Mouse (Mus musculus) heart, postnatal 0 days (tissue): ENCODE measurements at regions not wholly inside any gene's neighbourhood (a gene's known extent, or its start where the extent isn't known, plus 50 kb on each side); places are given as distances from the start of the nearest gene placed in this dataset.

Experiments used
- ATAC-seq: fragments of 200-750 bp; cut with Nextera tagmentation; 2 replicates; pipeline ENCODE4 v1.8.0; 2017; ENCODE audit warnings: low read depth, moderate number of reproducible peaks, moderate library complexity; ENCODE audit not compliant: insufficient read depth
- DNase-seq: peaks from one replicate; pipeline ENCODE4 v3.0.0-alpha.2; 2016; ENCODE audit warnings: low spot score
- H3K27ac ChIP-seq: fragments of 300-500 bp; sonication (generic); 2 replicates; pipeline ENCODE4 v1.5.1; 2014; ENCODE audit warnings: low read depth, mild to moderate bottlenecking
- H3K27me3 ChIP-seq: fragments of 300-500 bp; sonication (generic); 2 replicates; pipeline ENCODE4 v1.6.1; 2014; ENCODE audit warnings: low read length, mixed read lengths; ENCODE audit not compliant: control insufficient read depth, insufficient read depth
- H3K36me3 ChIP-seq: fragments of 300-500 bp; sonication (generic); replicated peaks from 2 replicates; pipeline ENCODE4 v1.6.1; 2014; ENCODE audit warnings: low read length, mixed read lengths; ENCODE audit not compliant: control insufficient read depth, insufficient read depth
- H3K4me1 ChIP-seq: fragments of 300-500 bp; sonication (generic); 2 replicates; pipeline ENCODE4 v1.6.1; 2014; ENCODE audit warnings: antibody characterized with exemption; ENCODE audit not compliant: control insufficient read depth, insufficient read depth
- H3K4me2 ChIP-seq: fragments of 300-500 bp; sonication (generic); 2 replicates; pipeline ENCODE4 v1.6.1; 2014; ENCODE audit warnings: low read depth, mild to moderate bottlenecking, low read length, moderate library complexity
- H3K4me3 ChIP-seq: fragments of 300-500 bp; sonication (generic); 2 replicates; pipeline ENCODE4 v1.5.1; 2014; ENCODE audit warnings: low read depth, low read length
- H3K9ac ChIP-seq: fragments of 300-500 bp; sonication (generic); replicated peaks from 2 replicates; pipeline ENCODE4 v1.6.1; 2014; ENCODE audit warnings: low read depth, low read length, mixed read lengths
- H3K9me3 ChIP-seq: fragments of 300-500 bp; sonication (generic); replicated peaks from 2 replicates; pipeline ENCODE4 v1.6.1; 2016; ENCODE audit warnings: low read length; ENCODE audit not compliant: control insufficient read depth
- CTCF ChIP-seq: IDR thresholded peaks from 2 replicates; pipeline ENCODE4 v1.5.1; 2016; ENCODE audit warnings: antibody characterized with exemption, control low read depth, low read depth
- EP300 ChIP-seq: IDR thresholded peaks from 2 replicates; pipeline ENCODE4 v1.6.1; 2016; ENCODE audit warnings: antibody characterized with exemption, low read depth
- WGBS: fragments of 180-500 bp; shearing (Covaris S2); extraction: QIAGEN DNeasy Blood & Tissue Kit; methylation state at CpG from one replicate; pipeline ENCODE4 v1.1.7; 2014; 5-methylcytosine and 5-hydroxymethylcytosine counted together

- Histone ChIP-seq H3K9me3 (no peaks in the 10 kb centered on the region), H3K27ac (no peak overlapping the region), H3K27me3 (no peaks in the 10 kb centered on the region), H3K36me3 (no peaks in the 10 kb centered on the region), H3K4me3 (no peak overlapping the region), H3K4me2 (peak overlapping the region; percentile 30; the same call in 1 of the 2 replicates), H3K4me1 (no peaks in the 10 kb centered on the region), H3K9ac (no peak overlapping the region)
- DNase-seq (no peak), ATAC-seq (0 out of 2 replicates have a peak, but pooled peaks have one; percentile 27)
- no peak for TF ChIP-seq EP300
- TF ChIP-seq CTCF = peak; percentile 39
- WGBS = 59% methylated on average over 4 of the region's 4 CpGs
Measured at GRCm38 (mm10) chrX:50591477-50591876, 163.2 kb upstream of the Olfr1324 start.

GRCm38 (mm10) chrX:50590673-50591341, 162.5 kb upstream of the Olfr1324 start:
- H3K27me3 ChIP-seq = no peaks in the 10 kb centered on the region
- H3K36me3 ChIP-seq = no peaks in the 10 kb centered on the region
- ATAC-seq (0 out of 2 replicates have a peak, but pooled peaks have one; percentile 41), DNase-seq (peak; percentile 9)
- TF ChIP-seq CTCF (peak; percentile 31), EP300 (no peak)
- peak overlapping the region; percentile 22; the same call in 1 of the 2 replicates for H3K4me3 ChIP-seq
- H3K4me2 ChIP-seq = peak overlapping the region; percentile 30; the same call in 1 of the 2 replicates
- no peak overlapping the region for H3K9ac ChIP-seq
- WGBS = 61% methylated on average over 8 of the region's 8 CpGs
- no peaks in the 10 kb centered on the region for H3K4me1 ChIP-seq
- H3K9me3 ChIP-seq = no peaks in the 10 kb centered on the region
- no peak overlapping the region for H3K27ac ChIP-seq

- Histone ChIP-seq H3K27ac (no peak overlapping the region), H3K27me3 (no peaks in the 10 kb centered on the region), H3K4me2 (no peak overlapping the region), H3K9ac (no peak overlapping the region), H3K9me3 (no peaks in the 10 kb centered on the region), H3K36me3 (no peaks in the 10 kb centered on the region), H3K4me3 (no peak overlapping the region), H3K4me1 (no peaks in the 10 kb centered on the region)
- TF ChIP-seq CTCF = no peak
- TF ChIP-seq EP300 = no peak
- DNase-seq (no peak), ATAC-seq (no peak)
- 67% methylated on average over 6 of the region's 6 CpGs for WGBS
Measured at GRCm38 (mm10) chrX:50588892-50589291, 160.6 kb upstream of the Olfr1324 start.

GRCm38 (mm10) chrX:50583741-50584580, 155.7 kb upstream of the Olfr1324 start:
- 65% methylated on average over 12 of the region's 12 CpGs for WGBS
- Histone ChIP-seq H3K4me3 (peak overlapping the region; percentile 21; the same call in 1 of the 2 replicates), H3K36me3 (no peaks in the 10 kb centered on the region), H3K4me1 (no peaks in the 10 kb centered on the region), H3K9me3 (no peaks in the 10 kb centered on the region), H3K9ac (no peak overlapping the region), H3K27me3 (no peaks in the 10 kb centered on the region), H3K27ac (no peak overlapping the region), H3K4me2 (peak overlapping the region; percentile 25; the same call in 1 of the 2 replicates)
- TF ChIP-seq EP300 (no peak), CTCF (peak; percentile 60)
- ATAC-seq (no peak), DNase-seq (no peak)

DNA sequence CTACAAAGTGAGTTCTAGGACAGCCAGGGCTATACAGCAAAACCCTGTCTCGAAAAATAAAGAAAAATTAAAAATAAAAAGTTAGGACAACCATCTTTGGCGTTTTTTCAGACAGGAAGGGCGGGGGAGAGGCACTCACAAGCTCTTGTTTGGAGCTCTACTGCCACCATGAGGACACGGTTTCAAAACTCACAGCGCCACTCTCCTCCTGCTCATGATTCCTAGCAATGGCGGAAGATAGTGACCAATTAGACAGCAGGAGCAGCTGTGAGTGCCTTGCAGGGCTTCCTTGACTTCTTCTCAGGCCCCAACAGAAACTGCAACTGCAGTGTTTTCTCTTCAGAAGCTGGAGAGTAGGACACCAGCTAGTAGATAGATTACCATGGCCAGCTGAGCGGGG, 151.9 kb upstream of the Olfr1324 start:
- Histone ChIP-seq H3K27me3 (no peaks in the 10 kb centered on the region), H3K27ac (no peak overlapping the region), H3K9me3 (no peaks in the 10 kb centered on the region), H3K4me1 (no peaks in the 10 kb centered on the region), H3K4me2 (peak overlapping the region; percentile 34; the same call in 1 of the 2 replicates), H3K4me3 (peak overlapping the region; percentile 23; the same call in 1 of the 2 replicates), H3K9ac (no peak overlapping the region), H3K36me3 (no peaks in the 10 kb centered on the region)
- WGBS = 58% methylated on average over 7 of the region's 7 CpGs
- TF ChIP-seq EP300 (no peak), CTCF (peak; percentile 55)
- DNase-seq (no peak), ATAC-seq (no peak)
